Mouse (Mus musculus) lung, adult 2 months (tissue): ENCODE data around the gene Syde2.

Experiments
- CTCF ChIP-seq: fragments of 200-500 bp; IDR thresholded peaks from 2 replicates; pipeline ENCODE4 v1.5.1; 2011; ENCODE audit warnings: mild to moderate bottlenecking, low read length, control low read depth; ENCODE audit not compliant: insufficient read depth
- POLR2A ChIP-seq: fragments of 200-500 bp; IDR thresholded peaks from 2 replicates; pipeline ENCODE4 v1.6.1; 2011; ENCODE audit warnings: low read depth, mild to moderate bottlenecking, control low read depth, low read length, borderline replicate concordance; ENCODE audit errors: extremely low read depth

DNA sequence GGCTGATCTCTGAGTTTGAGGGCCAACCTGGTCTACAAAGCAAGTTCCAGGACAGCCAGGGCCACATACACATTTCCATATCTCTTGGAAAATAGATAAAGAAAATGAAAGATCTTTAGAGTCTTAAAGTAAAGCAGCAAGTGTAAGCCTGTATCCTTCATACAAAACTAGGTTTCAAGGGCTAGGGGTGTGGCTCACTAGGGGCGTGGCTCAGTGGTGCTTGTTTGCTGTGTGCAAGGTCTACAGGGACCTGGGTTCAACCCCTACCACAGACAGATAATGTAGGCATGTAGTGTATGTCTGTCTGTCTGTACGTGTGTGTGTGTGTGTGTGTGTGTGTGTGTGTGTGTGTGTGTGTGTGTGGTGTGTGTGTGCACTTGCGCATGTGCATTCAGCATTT is 41.8 kb upstream of the Syde2 start:
- TF ChIP-seq POLR2A (no peak), CTCF (no peak)
